Mouse (Mus musculus) neural tube, embryonic 13.5 days (tissue): ENCODE data around the gene Stxbp3. TPM values are rescaled to one million over a fixed set of nuclear protein-coding genes. Genes with fewer than 3 reads are reported as not detected.

Experiments
- ATAC-seq: fragments of 200-750 bp; cut with Nextera tagmentation; 2 replicates; pipeline ENCODE4 v1.8.0; 2017; ENCODE audit warnings: low read depth, mild to moderate bottlenecking, moderate TSS enrichment, moderate library complexity
- H3K27ac ChIP-seq: fragments of 300-500 bp; sonication (generic); replicated peaks from 2 replicates; pipeline ENCODE4 v1.5.1; 2015; ENCODE audit warnings: moderate library complexity, mild to moderate bottlenecking, inconsistent platforms
- H3K27me3 ChIP-seq: fragments of 300-500 bp; sonication (generic); 2 replicates; pipeline ENCODE4 v1.6.1; 2015; ENCODE audit warnings: mild to moderate bottlenecking, inconsistent platforms
- H3K36me3 ChIP-seq: fragments of 300-500 bp; sonication (generic); 2 replicates; pipeline ENCODE4 v1.6.1; 2015; ENCODE audit warnings: mild to moderate bottlenecking, inconsistent platforms
- H3K4me1 ChIP-seq: fragments of 300-500 bp; sonication (generic); replicated peaks from 2 replicates; pipeline ENCODE4 v1.6.1; 2015; ENCODE audit warnings: inconsistent platforms
- H3K4me2 ChIP-seq: fragments of 300-500 bp; sonication (generic); 2 replicates; pipeline ENCODE4 v1.6.1; 2015; ENCODE audit warnings: inconsistent platforms, mild to moderate bottlenecking, moderate library complexity
- H3K4me3 ChIP-seq: fragments of 300-500 bp; sonication (generic); 2 replicates; pipeline ENCODE4 v1.5.1; 2015; ENCODE audit warnings: mild to moderate bottlenecking, inconsistent platforms
- H3K9ac ChIP-seq: fragments of 300-500 bp; sonication (generic); 2 replicates; pipeline ENCODE4 v1.6.1; 2015; ENCODE audit warnings: moderate library complexity, mild to moderate bottlenecking, inconsistent platforms
- H3K9me3 ChIP-seq: fragments of 300-500 bp; sonication (generic); 2 replicates; pipeline ENCODE4 v1.6.1; 2016; ENCODE audit warnings: inconsistent platforms
- WGBS: fragments of 180-500 bp; shearing (Covaris S2); methylation state at CpG from one replicate; pipeline ENCODE4 v1.1.7; 2015; 5-methylcytosine and 5-hydroxymethylcytosine counted together
- polyA plus RNA-seq: library from polyadenylated mRNA; unstranded; fragments of >200 nt; fragmentation: Nextera tagmentation; extraction: Ambion mirVana; gene quantifications from 2 replicates; pipeline ENCODE4 v1.2.1, GENCODE M21; 2015

The Stxbp3 gene
- polyA plus RNA-seq, 1 experiment from 2014 or later, result 15.9 TPM

GRCm38 (mm10) chr3:108755542-108755941, 84.8 kb downstream of the Stxbp3 start:
- WGBS, result 91% methylated on average over 2 of the region's 2 CpGs
- ATAC-seq, result no peak
- Histone ChIP-seq H3K27ac (no peak overlapping the region), H3K9ac (no peak overlapping the region), H3K9me3 (no peaks in the 10 kb centered on the region), H3K4me3 (no peak overlapping the region), H3K4me1 (0 out of 2 replicates have a peak, but pooled peaks cover 6% of the 10 kb centered on the region), H3K36me3 (no peaks in the 10 kb centered on the region), H3K4me2 (no peak overlapping the region), H3K27me3 (no peaks in the 10 kb centered on the region)

- Histone ChIP-seq H3K36me3 (no peaks in the 10 kb centered on the region), H3K9me3 (no peaks in the 10 kb centered on the region), H3K4me1 (no peaks in the 10 kb centered on the region), H3K4me2 (no peak overlapping the region), H3K27me3 (no peaks in the 10 kb centered on the region), H3K4me3 (no peak overlapping the region), H3K9ac (no peak overlapping the region), H3K27ac (no peak overlapping the region)
- 85% methylated on average over 1 of the region's 1 CpGs for WGBS
- no peak for ATAC-seq
These were observed 85.8 kb downstream of the Stxbp3 start for GRCm38 (mm10) chr3:108754541-108754940.

- Histone ChIP-seq H3K9ac (no peak overlapping the region), H3K4me3 (no peak overlapping the region), H3K27ac (no peak overlapping the region), H3K4me2 (no peak overlapping the region), H3K27me3 (no peaks in the 10 kb centered on the region), H3K36me3 (no peaks in the 10 kb centered on the region), H3K9me3 (no peaks in the 10 kb centered on the region), H3K4me1 (no peaks in the 10 kb centered on the region)
- ATAC-seq, result no peak
- 87% methylated on average over 6 of the region's 6 CpGs for WGBS
These were observed 88.6 kb downstream of the Stxbp3 start for GRCm38 (mm10) chr3:108751691-108752090.

GRCm38 (mm10) chr3:108751061-108751460, 89.3 kb downstream of the Stxbp3 start:
- Histone ChIP-seq H3K9me3 (no peaks in the 10 kb centered on the region), H3K4me2 (no peak overlapping the region), H3K27ac (no peak overlapping the region), H3K27me3 (no peaks in the 10 kb centered on the region), H3K9ac (no peak overlapping the region), H3K4me1 (no peaks in the 10 kb centered on the region), H3K36me3 (no peaks in the 10 kb centered on the region), H3K4me3 (no peak overlapping the region)
- WGBS, result 75% methylated on average over 6 of the region's 6 CpGs
- no peak for ATAC-seq

- Histone ChIP-seq H3K4me2 (no peak overlapping the region), H3K27ac (no peak overlapping the region), H3K4me1 (no peaks in the 10 kb centered on the region), H3K9ac (no peak overlapping the region), H3K9me3 (0 out of 2 replicates have a peak, but pooled peaks cover 3% of the 10 kb centered on the region), H3K36me3 (no peaks in the 10 kb centered on the region), H3K4me3 (no peak overlapping the region), H3K27me3 (no peaks in the 10 kb centered on the region)
- ATAC-seq, result no peak
- 79% methylated on average over 4 of the region's 4 CpGs for WGBS
These were observed 96.3 kb downstream of the Stxbp3 start for GRCm38 (mm10) chr3:108744060-108744459.

Other genes starting within 250 kb of the Stxbp3 start
- 78.2 and 85.0 TPM in 2 replicates for gene Wdr47, start 249.2 kb downstream of the Stxbp3 start, polyA plus RNA-seq
- gene Clcc1, start 186.6 kb downstream of the Stxbp3 start, polyA plus RNA-seq, result 41.8 and 47.4 TPM in 2 replicates
- 31.3 and 38.1 TPM in 2 replicates for gene Gpsm2, start 118.2 kb downstream of the Stxbp3 start, polyA plus RNA-seq
- 0.10 TPM in 1 of 2 replicates, not detected in the other for gene Aknad1, start 100.9 kb downstream of the Stxbp3 start, polyA plus RNA-seq
- gene Fndc7, start 49.5 kb upstream of the Stxbp3 start, polyA plus RNA-seq, result 0.28 TPM in 1 of 2 replicates, not detected in the other
- gene Prpf38b, start 71.2 kb upstream of the Stxbp3 start, polyA plus RNA-seq, result 63.6 and 79.4 TPM in 2 replicates
- gene Henmt1, start 99.3 kb upstream of the Stxbp3 start, polyA plus RNA-seq, result 1.7 and 2.7 TPM in 2 replicates
- 1.1 TPM in 1 of 2 replicates, not detected in the other for gene Gm9857, start 99.9 kb upstream of the Stxbp3 start, polyA plus RNA-seq
- 24.4 and 34.6 TPM in 2 replicates for gene Fam102b, start 187.1 kb upstream of the Stxbp3 start, polyA plus RNA-seq
- gene Slc25a54, start 239.9 kb upstream of the Stxbp3 start, polyA plus RNA-seq, result not detected in 2 replicates